Mouse (Mus musculus) CH12.LX (cell line): Measurements from ENCODE around the gene Npy4r. TPM values are rescaled to one million over a fixed set of nuclear protein-coding genes. Genes with fewer than 3 reads are reported as not detected.
A peak's percentile ranks its signal among the peaks of the same experiment; 100 is the strongest.

Experiments
- DNase-seq: peaks from one replicate; pipeline ENCODE4 v3.0.0-alpha.2; 2013; ENCODE audit errors: extremely low read depth
- H3K27ac ChIP-seq: 2 replicates; pipeline ENCODE4 v1.5.1; 2012; ENCODE audit warnings: low read depth, mild to moderate bottlenecking, control low read depth, moderate library complexity; ENCODE audit not compliant: insufficient read depth
- H3K27me3 ChIP-seq: replicated peaks from 2 replicates; pipeline ENCODE3; 2012; ENCODE audit warnings: inconsistent platforms
- H3K36me3 ChIP-seq, 2 experiments: replicated peaks in 1 of 2; 2 replicates each; pipeline versions ENCODE3 to v1.6.1; 2012; ENCODE audit warnings: inconsistent platforms in 1 of 2, low read length in 1 of 2, mild to moderate bottlenecking in 1 of 2, mixed read lengths in 1 of 2, moderate library complexity in 1 of 2; ENCODE audit not compliant: control insufficient read depth in 1 of 2, insufficient read depth in 1 of 2
- H3K4me1 ChIP-seq, 2 experiments: 2 replicates each; pipeline ENCODE4 v1.6.1; 2012; ENCODE audit warnings: inconsistent platforms in 1 of 2, moderate library complexity in 1 of 2; ENCODE audit not compliant: insufficient read depth in 2 of 2, control insufficient read depth in 1 of 2
- H3K4me2 ChIP-seq: 2 replicates; pipeline ENCODE4 v1.6.1; 2012; ENCODE audit warnings: low read depth, mild to moderate bottlenecking, control low read depth; ENCODE audit not compliant: poor library complexity, insufficient read depth, severe bottlenecking
- H3K4me3 ChIP-seq, 3 experiments: fragments of 150-350 bp in 1 of 3; sonication (generic) in 1 of 3; replicated peaks in 1 of 3; 2 replicates each; pipeline versions ENCODE3 to v1.5.1; 2011 to 2012; ENCODE audit warnings: low read depth in 2 of 3, low read length in 2 of 3, mild to moderate bottlenecking in 2 of 3, moderate library complexity in 2 of 3, control low read depth in 1 of 3, improper control_type of control experiment in 1 of 3, inconsistent platforms in 1 of 3, mixed read lengths in 1 of 3; ENCODE audit not compliant: poor library complexity in 1 of 3
- H3K79me2 ChIP-seq: replicated peaks from 2 replicates; pipeline ENCODE4 v1.6.1; 2012; ENCODE audit warnings: mild to moderate bottlenecking, moderate library complexity; ENCODE audit not compliant: control insufficient read depth, poor library complexity, insufficient read depth, severe bottlenecking; ENCODE audit errors: extremely low read depth
- H3K9ac ChIP-seq: 2 replicates; pipeline ENCODE4 v1.6.1; 2012; ENCODE audit warnings: low read depth, mild to moderate bottlenecking, control low read depth, moderate library complexity; ENCODE audit not compliant: insufficient read depth
- H3K9me3 ChIP-seq: replicated peaks from 2 replicates; pipeline ENCODE3; 2012; ENCODE audit warnings: low read length, inconsistent platforms, mixed read lengths
- CHD1 ChIP-seq: IDR thresholded peaks from 2 replicates; pipeline ENCODE4 v1.6.1; 2012; ENCODE audit warnings: low read depth, low read length, improper control_type of control experiment, inconsistent platforms
- CHD2 ChIP-seq: IDR thresholded peaks from 2 replicates; pipeline ENCODE4 v1.6.1; 2011; ENCODE audit warnings: low read length, improper control_type of control experiment
- EP300 ChIP-seq: IDR thresholded peaks from 2 replicates; pipeline ENCODE4 v1.6.1; 2011; ENCODE audit warnings: low read length, improper control_type of control experiment
- ETS1 ChIP-seq: conservative IDR thresholded peaks from 2 replicates; pipeline ENCODE4 v1.6.1; 2012; ENCODE audit warnings: low read depth, mild to moderate bottlenecking, inconsistent platforms, low read length, improper control_type of control experiment, moderate library complexity
- IRF4 ChIP-seq: IDR thresholded peaks from 2 replicates; pipeline ENCODE4 v1.6.1; 2014; ENCODE audit warnings: low read depth, mild to moderate bottlenecking, inconsistent platforms, low read length, improper control_type of control experiment
- JUND ChIP-seq: conservative IDR thresholded peaks from 2 replicates; pipeline ENCODE4 v1.6.1; 2011; ENCODE audit warnings: low read depth, low read length, improper control_type of control experiment
- MAFK ChIP-seq: IDR thresholded peaks from 2 replicates; pipeline ENCODE4 v1.6.1; 2011; ENCODE audit warnings: low read length, improper control_type of control experiment; ENCODE audit not compliant: insufficient replicate concordance
- MAX ChIP-seq: IDR thresholded peaks from 2 replicates; pipeline ENCODE4 v1.6.1; 2011; ENCODE audit warnings: low read length, improper control_type of control experiment
- NRF1 ChIP-seq: IDR thresholded peaks from 2 replicates; pipeline ENCODE4 v1.6.1; 2014; ENCODE audit warnings: low read depth, mild to moderate bottlenecking, inconsistent platforms, low read length, improper control_type of control experiment, moderate library complexity
- POLR2A ChIP-seq: IDR thresholded peaks from 2 replicates; pipeline ENCODE4 v1.6.1; 2011; ENCODE audit warnings: low read depth, mild to moderate bottlenecking, improper control_type of control experiment, low read length
- RAD21 ChIP-seq: IDR thresholded peaks from 2 replicates; pipeline ENCODE4 v1.6.1; 2011; ENCODE audit warnings: low read depth, mild to moderate bottlenecking, low read length, improper control_type of control experiment, moderate library complexity
- ZMIZ1 ChIP-seq: IDR thresholded peaks from 2 replicates; pipeline ENCODE4 v1.6.1; 2012; ENCODE audit warnings: low read depth, mild to moderate bottlenecking, inconsistent platforms, low read length, improper control_type of control experiment
- dilution Hi-C: fragments of 300-500 bp; cut with MboI; formaldehyde crosslinking; loops from 2 replicates; pipeline ENCODE4 v1.14.3; 2020; ENCODE audit warnings: low sequenced_read_pairs; ENCODE audit not compliant: extremely low pct_unique_long_range_greater_than_20kb, extremely low pct_ligation_motif_present
- in situ Hi-C: fragments of 300-500 bp; cut with MboI; formaldehyde crosslinking; loops from 3 replicates; pipeline ENCODE4 v1.14.3; 2019; ENCODE audit warnings: low sequenced_read_pairs, low pct_ligation_motif_present, low pct_unique_long_range_greater_than_20kb, mixed read lengths
- polyA plus RNA-seq: library from polyadenylated mRNA; unstranded; fragments of >175 nt; gene quantifications from 2 replicates; pipeline ENCODE4 v1.2.1, GENCODE M21; 2012; ENCODE audit warnings: low read depth; ENCODE audit not compliant: insufficient read length
- total RNA-seq, 2 experiments: library from RNA; depleted of rRNA; stranded (reverse); fragments of 300-350 nt in 1 of 2; fragments of >200 nt in 1 of 2; gene quantifications; 2 replicates each; pipeline ENCODE4 v1.2.3; 2012 to 2014

Gene Npy4r
- 0.04 TPM in 2 replicates for total RNA-seq (2012; rRNA removed)
- not detected in 2 replicates for total RNA-seq (2014; rRNA removed)
- not detected in 2 replicates for polyA plus RNA-seq

- no peak within 1 kb of the TSS for H3K27ac ChIP-seq
- peak; percentile 58 for DNase-seq
- peak within 1 kb of the TSS; percentile 38; the same call in 1 of the 2 replicates for H3K4me2 ChIP-seq
- in situ Hi-C loops (loop anchor here (5.0 to 10.0 kb wide), 2 partner anchors 40 to 68 kb away; partner anchors contain the start of gene Anxa8), dilution Hi-C loops (no loop called here)
- H3K4me1 ChIP-seq, result peaks cover 6 to 17% of the 10 kb centered on the region in 2 experiments
- no peak within 1 kb of the TSS for H3K4me3 ChIP-seq
- no peak within 1 kb of the TSS for H3K9ac ChIP-seq
- no peaks in the 10 kb centered on the region for H3K9me3 ChIP-seq
- TF ChIP-seq POLR2A (no peak), NRF1 (no peak)
- H3K36me3 ChIP-seq, result no peaks in the 10 kb centered on the region
- H3K79me2 ChIP-seq, result no peaks in the 10 kb centered on the region
- H3K27me3 ChIP-seq, result peaks cover 9% of the 10 kb centered on the region
Observed at GRCm38 (mm10) chr14:34152342-34152741, at the start of gene Npy4r. Gene Npy4r (minus strand): TSS chr14:34152489.

- Histone ChIP-seq H3K4me1 (peaks cover 0 to 28% of the 10 kb centered on the region in 2 experiments; a peak in 2 of 4 replicates), H3K4me2 (peak within 1 kb of the TSS; percentile 27; the same call in 1 of the 2 replicates), H3K36me3 (no peaks in the 10 kb centered on the region), H3K9me3 (no peaks in the 10 kb centered on the region), H3K9ac (no peak within 1 kb of the TSS), H3K79me2 (no peaks in the 10 kb centered on the region), H3K27ac (no peak within 1 kb of the TSS), H3K4me3 (peak within 1 kb of the TSS in 1 of 3 experiments; percentile 57), H3K27me3 (peaks cover 30% of the 10 kb centered on the region)
- dilution Hi-C loops, result no loop called here
- no peak for DNase-seq
- TF ChIP-seq ETS1 (no peak), CHD2 (no peak), IRF4 (no peak), MAFK (no peak), MAX (no peak), JUND (no peak), ZMIZ1 (no peak), RAD21 (no peak), EP300 (no peak), CHD1 (no peak)
- in situ Hi-C loops, result no loop called here
Observed at GRCm38 (mm10) chr14:34201231-34202035, 49.1 kb upstream of the Npy4r start, which contains the start of gene Gprin2. Gene Gprin2 (minus strand): TSS chr14:34201653.
